Mouse (Mus musculus): ENCODE measurements at regions not wholly inside any gene's neighbourhood (a gene's known extent, or its start where the extent isn't known, plus 50 kb on each side); places are given as distances from the start of the nearest gene placed in this dataset.

GRCm38 (mm10) chr1:90406663-90407062, 196.1 kb upstream of the Cops8 start:
- TF ChIP-seq CTCF (conservative IDR thresholded peaks at IDR 0.05; ENCODE audit: insufficient read depth, insufficient read length, low read depth, low read length) = no peak
- no peak for TF ChIP-seq POLR2A (IDR thresholded peaks at IDR 0.05; ENCODE audit: low read depth, low read length)

All from kidney, adult 2 months (tissue).